Mouse (Mus musculus) mouse embryonic stem cell (cell line): ENCODE data around the gene Olfr1535.

Experiments used
- in situ Hi-C, 2 experiments: fragments of 300-500 bp; cut with MboI; formaldehyde crosslinking; loops; 1 replicate in 1 of 2; 3 replicates in 1 of 2; pipeline ENCODE4 v1.14.3; 2019 to 2020; ENCODE audit warnings: low sequenced_read_pairs in 2 of 2, low pct_unique_long_range_greater_than_20kb in 1 of 2, mixed read lengths in 1 of 2; ENCODE audit not compliant: unreplicated experiment in 1 of 2

Olfr1535 gene

DNA sequence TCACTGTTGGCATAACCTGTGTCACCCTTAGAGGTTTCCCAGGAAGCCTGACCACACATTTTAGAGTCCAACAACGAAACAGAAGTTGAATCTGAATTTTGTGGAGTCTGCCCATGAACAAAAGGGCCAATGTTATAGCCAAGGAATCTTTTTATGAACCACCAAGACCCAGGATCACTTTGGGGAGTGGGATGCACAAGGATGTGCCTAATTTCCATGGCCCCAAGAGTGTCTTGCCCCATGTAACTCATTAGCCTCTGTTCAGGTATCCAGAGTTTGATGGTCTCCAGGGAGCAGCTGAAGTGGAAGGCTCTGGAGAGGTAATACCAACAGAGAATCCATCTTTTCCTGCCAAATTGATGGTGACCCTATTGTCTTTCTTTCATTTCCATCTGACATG is at the start of gene Olfr1535:
TSS of gene Olfr1535 (minus strand) at position 101 of the 400 bp plus-strand sequence.
- in situ Hi-C loops = no loop called here

DNA sequence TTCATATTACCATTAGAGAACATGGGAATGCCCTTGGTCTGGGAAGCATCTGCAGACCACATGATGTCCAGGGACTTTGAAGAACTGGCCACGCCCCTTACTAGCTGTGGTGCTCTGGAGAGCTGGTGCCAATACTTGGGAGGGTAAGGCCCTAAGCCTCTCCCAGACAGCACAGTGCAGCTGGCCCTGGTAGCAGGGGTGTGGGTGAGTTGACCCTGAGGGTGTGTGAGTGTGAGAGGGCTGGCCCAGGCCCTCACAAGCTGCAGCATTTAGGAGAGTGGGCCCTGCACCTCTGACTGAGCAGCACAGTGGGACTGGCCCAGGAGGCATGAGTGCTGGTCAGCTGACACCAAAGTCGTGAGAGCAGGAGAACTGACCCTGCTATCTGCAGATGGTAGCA is 31.9 kb upstream of the Olfr1535 start:
- in situ Hi-C loops = no loop called here

DNA sequence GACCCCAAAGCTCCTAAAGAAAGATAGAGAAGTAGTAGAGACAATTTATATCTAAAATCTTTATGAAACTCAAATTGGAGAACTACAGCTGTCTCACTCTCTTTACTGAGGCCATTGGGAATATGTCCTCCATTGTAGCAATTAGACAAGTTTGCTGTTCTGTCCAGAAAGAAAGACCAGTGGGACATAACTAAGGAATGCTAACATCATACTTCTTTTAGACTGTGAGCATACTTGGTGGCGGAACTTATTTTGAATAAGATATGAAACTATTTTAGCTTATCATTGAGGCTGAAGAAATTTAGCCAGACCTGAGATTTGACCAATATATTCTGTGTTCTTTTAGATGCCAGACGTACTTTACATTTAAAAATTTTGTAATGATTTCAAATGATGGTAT is 22.0 kb upstream of the Olfr1535 start, which contains the start of gene Olfr1364:
TSS of gene Olfr1364 (minus strand) at position 101 of the 400 bp plus-strand sequence.
- in situ Hi-C loops = no loop called here

DNA sequence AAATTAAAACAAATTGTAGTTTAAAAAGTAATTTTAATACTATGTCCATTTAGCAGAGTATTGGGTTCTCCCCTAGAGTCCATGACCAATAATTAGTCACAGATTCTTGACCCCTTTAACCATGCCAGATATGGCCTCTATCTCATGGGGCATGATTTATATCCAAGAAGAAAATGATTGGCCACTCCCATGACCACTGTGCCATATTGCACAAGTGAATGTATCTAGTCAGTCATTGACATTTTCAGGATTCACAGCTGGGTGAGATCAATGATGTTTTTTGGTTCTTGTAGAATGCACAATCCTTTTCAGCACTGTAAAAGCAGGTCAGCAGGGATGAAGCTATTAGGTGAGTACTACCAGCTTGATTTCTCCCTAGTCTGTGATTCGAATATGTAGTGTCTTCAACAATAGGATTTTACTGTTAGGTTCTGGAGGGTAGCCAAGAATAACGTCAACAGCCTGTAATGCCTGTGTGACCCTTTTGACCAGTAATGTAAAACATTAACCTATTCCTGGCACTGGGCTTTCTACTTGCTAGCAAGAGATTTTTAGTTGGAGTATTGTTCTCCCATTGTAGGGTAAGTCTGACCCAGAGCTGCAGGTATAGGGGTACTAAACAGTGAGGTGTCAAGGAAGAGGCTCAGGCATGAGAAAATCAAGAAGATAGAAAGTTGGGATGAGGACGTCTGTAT is 9.1 kb downstream of the Olfr1535 start:
- in situ Hi-C loops = no loop called here

DNA sequence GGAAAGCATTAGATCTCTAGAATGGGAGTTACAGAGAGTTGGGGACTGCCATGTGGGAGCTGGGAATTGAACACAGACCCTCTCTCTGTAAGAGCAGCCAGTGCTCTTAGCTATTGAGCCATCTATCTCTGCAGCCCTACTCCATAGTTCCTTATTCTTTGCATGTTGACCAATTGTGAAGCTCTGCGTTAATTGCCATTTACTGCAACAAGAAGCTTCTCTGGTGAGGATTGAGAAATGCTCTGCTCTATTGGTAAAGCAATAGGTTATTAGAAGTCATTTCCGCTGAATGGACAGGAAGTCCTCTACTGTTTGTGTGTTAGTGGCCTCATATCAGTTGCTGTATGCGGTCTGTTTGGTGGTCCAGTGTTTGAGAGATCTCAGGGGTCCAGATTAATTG is 10.2 kb downstream of the Olfr1535 start:
- in situ Hi-C loops = no loop called here

DNA sequence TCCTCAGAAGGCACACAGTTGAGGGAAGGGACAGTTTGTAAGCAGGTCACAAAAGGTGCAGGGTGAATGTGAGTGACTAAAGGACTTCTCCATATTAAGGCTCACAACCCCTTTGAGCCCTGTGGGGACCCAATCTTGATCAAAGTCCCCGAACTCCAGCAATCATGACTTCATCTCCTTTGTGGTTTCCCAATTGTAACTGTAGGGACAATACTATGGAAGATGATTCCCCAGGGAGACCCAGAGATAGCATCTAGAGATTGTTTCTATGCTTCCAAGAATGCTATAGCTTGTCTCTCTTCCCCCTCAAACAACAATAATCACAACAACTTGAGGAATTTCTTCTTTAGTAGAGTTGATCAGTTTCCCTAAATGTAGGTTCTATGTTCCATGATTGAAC is 17.0 kb downstream of the Olfr1535 start, which contains the start of gene Olfr1366:
TSS of gene Olfr1366 (minus strand) at position 101 of the 400 bp plus-strand sequence.
- in situ Hi-C loops = no loop called here

DNA sequence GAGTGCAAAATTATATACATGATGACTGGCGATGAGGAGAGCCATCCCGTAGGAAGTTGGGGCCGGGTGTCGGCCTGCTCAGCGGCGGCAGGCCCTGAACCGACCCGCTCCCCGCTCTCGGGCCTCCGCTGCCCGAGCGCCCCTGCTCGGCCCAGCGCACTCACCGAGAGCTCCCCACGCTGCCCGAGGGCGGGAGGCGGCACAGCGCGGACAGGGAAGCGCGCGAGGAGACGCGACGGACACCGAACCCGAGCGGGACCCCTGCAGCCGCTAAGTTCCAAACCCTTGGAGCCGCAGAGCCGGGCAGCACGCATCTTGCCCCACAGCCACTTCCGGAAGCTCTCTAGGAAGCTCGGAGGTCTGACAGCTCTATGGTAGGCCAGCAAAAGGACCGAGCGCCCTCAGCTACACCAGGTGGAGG is 28.9 kb downstream of the Olfr1535 start, which contains the start of gene Zkscan8:
TSS of gene Zkscan8 (minus strand) at position 340 of the 421 bp plus-strand sequence.
- in situ Hi-C loops = no loop called here

DNA sequence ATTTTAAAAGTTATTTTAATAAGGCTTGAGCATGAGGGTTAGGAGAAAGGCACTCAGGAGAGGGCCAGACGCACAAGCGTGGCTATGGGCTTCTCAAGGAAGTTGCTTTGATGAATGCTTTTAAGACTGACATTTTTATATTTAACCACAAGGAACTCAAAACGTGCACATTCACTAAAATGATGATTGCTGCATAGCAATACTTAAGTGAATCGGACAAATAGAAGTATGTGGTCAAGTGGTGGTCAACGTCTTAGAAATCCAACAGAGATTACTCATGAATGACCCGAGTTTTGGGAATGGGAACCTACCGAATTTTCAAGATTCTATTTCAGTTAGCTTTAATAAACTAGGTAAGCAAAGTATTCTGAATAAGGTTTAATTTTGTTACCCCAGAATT is 29.6 kb downstream of the Olfr1535 start:
- in situ Hi-C loops = no loop called here

DNA sequence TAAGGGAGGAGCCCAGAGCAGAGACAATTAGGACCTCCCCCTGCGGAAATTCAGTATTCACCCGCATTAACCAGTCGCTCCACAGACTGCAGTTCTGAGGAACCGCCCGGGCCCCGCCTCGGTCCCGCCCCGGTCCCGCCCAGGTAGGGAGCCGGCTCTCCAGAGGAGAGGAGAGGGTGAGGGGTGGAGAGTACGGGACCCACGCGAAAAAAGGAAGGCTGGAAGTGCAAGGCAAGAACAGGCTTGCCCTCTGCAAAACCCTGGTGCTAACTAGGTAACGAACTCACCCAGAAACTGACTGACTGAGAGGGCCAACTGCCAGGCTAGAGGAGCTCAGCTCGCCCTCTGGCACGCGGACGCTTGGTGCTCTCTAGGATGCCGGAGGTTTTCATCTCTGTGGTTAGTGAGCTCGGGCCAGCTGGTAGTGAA is 53.5 kb downstream of the Olfr1535 start:
- in situ Hi-C loops = no loop called here
